In genomic region chr15:85576110-85576509, GRCm38 (mm10) we compare ENCODE assay signal across 10 mouse cellular contexts. TPM values are rescaled to one million over a fixed set of nuclear protein-coding genes. Genes with fewer than 3 reads are reported as not detected.
DNase-seq lines count a peak whose midpoint lies in the region; ATAC-seq lines count a peak whose summit lies in the region.
"Had no signal": no experiment of that assay in that cellular context is flagged by ENCODE, and none has a peak within 500 bp of the region (broad histone marks: within the 10 kb centered on the region; RNA-seq: fewer than 3 reads in every experiment).

No protein-coding gene starts in this region.

- 1% methylated on average over 20 of the region's 20 CpGs for WGBS in kidney, embryonic 14.5 days
- under 1% methylated on average over 20 of the region's 20 CpGs for WGBS in hindbrain, embryonic 16.5 days
- WGBS in neural tube, embryonic 12.5 days: under 1% methylated on average over 20 of the region's 20 CpGs
- 2% methylated on average over 20 of the region's 20 CpGs for WGBS in liver, embryonic 12.5 days (ENCODE audit: insufficient replicate concordance)

- no peaks in the 10 kb centered on the region for H3K9me3 ChIP-seq in kidney, embryonic 14.5 days (ENCODE audit: control insufficient read depth, low read length)
- H3K9me3 ChIP-seq in hindbrain, embryonic 16.5 days (ENCODE audit: control insufficient read depth, low read length): no peaks in the 10 kb centered on the region
- no peaks in the 10 kb centered on the region for H3K9me3 ChIP-seq in neural tube, embryonic 12.5 days
- no peaks in the 10 kb centered on the region for H3K9me3 ChIP-seq in liver, embryonic 12.5 days (replicated peaks)

- H3K4me3 ChIP-seq in kidney, embryonic 14.5 days (ENCODE audit: low read length): peak overlapping the region; percentile 33
- H3K4me3 ChIP-seq in hindbrain, embryonic 16.5 days (ENCODE audit: low read length): peak overlapping the region; percentile 55
- peak overlapping the region; percentile 74 for H3K4me3 ChIP-seq in neural tube, embryonic 12.5 days
- no peak overlapping the region for H3K4me3 ChIP-seq in liver, embryonic 12.5 days

- no peak overlapping the region for H3K27ac ChIP-seq in kidney, embryonic 14.5 days (ENCODE audit: low read depth, low read length)
- peak overlapping the region; percentile 61 for H3K27ac ChIP-seq in hindbrain, embryonic 16.5 days (ENCODE audit: low read depth, low read length)
- peak overlapping the region; percentile 68; the same call in 1 of the 2 replicates for H3K27ac ChIP-seq in neural tube, embryonic 12.5 days
- no peak overlapping the region for H3K27ac ChIP-seq in liver, embryonic 12.5 days

- H3K36me3 ChIP-seq in kidney, embryonic 14.5 days (ENCODE audit: control insufficient read depth, insufficient read depth, low read length): no peaks in the 10 kb centered on the region
- no peaks in the 10 kb centered on the region for H3K36me3 ChIP-seq in hindbrain, embryonic 16.5 days (ENCODE audit: control insufficient read depth, insufficient read depth, low read length)
- no peaks in the 10 kb centered on the region for H3K36me3 ChIP-seq in neural tube, embryonic 12.5 days
- no peaks in the 10 kb centered on the region for H3K36me3 ChIP-seq in liver, embryonic 12.5 days
- H3K36me3 ChIP-seq: G1E had no signal

- peaks cover 23% of the 10 kb centered on the region for H3K4me1 ChIP-seq in kidney, embryonic 14.5 days (ENCODE audit: control insufficient read depth, insufficient read depth, low read length)
- H3K4me1 ChIP-seq in hindbrain, embryonic 16.5 days (ENCODE audit: control insufficient read depth, insufficient read depth, low read depth, low read length): peaks cover 23% of the 10 kb centered on the region
- H3K4me1 ChIP-seq in neural tube, embryonic 12.5 days: peaks cover 70% of the 10 kb centered on the region
- H3K4me1 ChIP-seq in liver, embryonic 12.5 days: peaks cover 3% of the 10 kb centered on the region; the same call in 1 of the 2 replicates

- no peak for DNase-seq in kidney, postnatal 25 days
- DNase-seq in embryo, embryonic 9.5 days (ENCODE audit: extremely low spot score): peak; percentile 39
- DNase-seq in urinary bladder, postnatal 36 days (ENCODE audit: low spot score in 2 of 2): no peak
- DNase-seq in thymus, postnatal 10 days (ENCODE audit: low spot score in 2 of 2): no peak
- DNase-seq: thymus, postnatal 14 days had no signal

- peak overlapping the region; percentile 48 for H3K4me2 ChIP-seq in kidney, embryonic 14.5 days (replicated peaks; ENCODE audit: low read depth, low read length)
- peak overlapping the region; percentile 74 for H3K4me2 ChIP-seq in hindbrain, embryonic 16.5 days (ENCODE audit: low read length)
- peak overlapping the region; percentile 98 for H3K4me2 ChIP-seq in neural tube, embryonic 12.5 days (replicated peaks)
- no peak overlapping the region for H3K4me2 ChIP-seq in liver, embryonic 12.5 days

- no peak for ATAC-seq in kidney, embryonic 14.5 days (ENCODE audit: low FRiP score, low TSS enrichment)
- no peak for ATAC-seq in hindbrain, embryonic 16.5 days
- no peak for ATAC-seq in neural tube, embryonic 12.5 days (ENCODE audit: low FRiP score, low read depth)
- no peak for ATAC-seq in liver, embryonic 12.5 days

- no peak overlapping the region for H3K9ac ChIP-seq in kidney, embryonic 14.5 days (ENCODE audit: low read depth, low read length)
- peak overlapping the region; percentile 19 for H3K9ac ChIP-seq in hindbrain, embryonic 16.5 days (ENCODE audit: low read depth, low read length)
- H3K9ac ChIP-seq in neural tube, embryonic 12.5 days: peak overlapping the region; percentile 92
- H3K9ac ChIP-seq in liver, embryonic 12.5 days: no peak overlapping the region

- peaks cover 70% of the 10 kb centered on the region for H3K27me3 ChIP-seq in kidney, embryonic 14.5 days (ENCODE audit: control insufficient read depth, insufficient read depth, low read length)
- peaks cover 26% of the 10 kb centered on the region for H3K27me3 ChIP-seq in hindbrain, embryonic 16.5 days (replicated peaks; ENCODE audit: control insufficient read depth, insufficient read depth, low read length)
- peaks cover 64% of the 10 kb centered on the region for H3K27me3 ChIP-seq in neural tube, embryonic 12.5 days (replicated peaks)
- peaks cover 95% of the 10 kb centered on the region for H3K27me3 ChIP-seq in liver, embryonic 12.5 days (replicated peaks)

RNA-seq across cellular contexts. Expression of gene Wnt7b, which starts 6.2 kb away (rescaled TPM):
- 10.8 and 15.1 TPM in 2 replicates for polyA plus RNA-seq in kidney, embryonic 14.5 days (2014; fragmentation: Nextera tagmentation; extraction: Ambion mirVana)
- polyA plus RNA-seq in hindbrain, embryonic 16.5 days (2015; fragmentation: Nextera tagmentation; extraction: Ambion mirVana): 26.4 and 35.4 TPM in 2 replicates
- 90.3 and 99.7 TPM in 2 replicates for polyA plus RNA-seq in neural tube, embryonic 12.5 days (2016; fragmentation: Nextera tagmentation; extraction: Ambion mirVana)
- polyA plus RNA-seq in liver, embryonic 12.5 days (2016; fragmentation: Nextera tagmentation; extraction: Ambion mirVana): 0.38 and 0.56 TPM in 2 replicates
- polyA plus RNA-seq: G1E had no signal

Comparison
In these comparisons a context has a peak if more than half of its experiments do, and no peak if none do; other contexts are left out.
1. H3K27ac ChIP-seq: peak in hindbrain, embryonic 16.5 days (single experiment) and neural tube, embryonic 12.5 days (single experiment); none in kidney, embryonic 14.5 days (single experiment) and liver, embryonic 12.5 days (single experiment).
2. H3K9ac ChIP-seq: peak in hindbrain, embryonic 16.5 days (single experiment) and neural tube, embryonic 12.5 days (single experiment); none in kidney, embryonic 14.5 days (single experiment) and liver, embryonic 12.5 days (single experiment).